11 mouse cellular contexts compared by ENCODE assay signal in genomic region chr16:20803278-20803930, GRCm38 (mm10).
A peak's percentile ranks its signal among the peaks of the same experiment; 100 is the strongest.
DNase-seq lines count a peak whose midpoint lies in the region; ATAC-seq and TF ChIP-seq lines count a peak whose summit lies in the region.
"Had no signal": no experiment of that assay in that cellular context is flagged by ENCODE, and none has a peak within 500 bp of the region (broad histone marks: within the 10 kb centered on the region; RNA-seq: fewer than 3 reads in every experiment).

No protein-coding gene starts in this region.

- no peak overlapping the region for H3K9ac ChIP-seq in kidney, embryonic 16.5 days (replicated peaks; ENCODE audit: low read length)
- no peak overlapping the region for H3K9ac ChIP-seq in intestine, embryonic 14.5 days (ENCODE audit: low read length)
- no peak overlapping the region for H3K9ac ChIP-seq in forebrain, embryonic 14.5 days (ENCODE audit: low read length)

- TF ChIP-seq CTCF in brain, embryonic 14.5 days (IDR thresholded peaks at IDR 0.05; ENCODE audit: borderline replicate concordance, extremely low read depth, insufficient read depth, insufficient read length) = no peak

- H3K27ac ChIP-seq in kidney, embryonic 16.5 days (ENCODE audit: low read length) = no peak overlapping the region
- peak overlapping the region; percentile 65; the same call in 1 of the 2 replicates for H3K27ac ChIP-seq in intestine, embryonic 14.5 days (ENCODE audit: low read depth)
- no peak overlapping the region for H3K27ac ChIP-seq in forebrain, embryonic 14.5 days (ENCODE audit: low read depth, low read length)

- TF ChIP-seq POLR2A in brain, embryonic 14.5 days (IDR thresholded peaks at IDR 0.05; ENCODE audit: borderline replicate concordance, extremely low read depth, insufficient read depth, insufficient read length, poor library complexity, severe bottlenecking) = no peak

- no peak for DNase-seq in kidney, postnatal 10 days
- peak; percentile 5 for DNase-seq in brain, embryonic 14.5 days (ENCODE audit: low read depth)
- no peak for DNase-seq in intestine, embryonic 14.5 days (ENCODE audit: low spot score)
- DNase-seq in testis, postnatal 14 days (ENCODE audit: low spot score) = no peak
- DNase-seq in frontal cortex, adult 2 months (ENCODE audit: extremely low spot score in 1 of 2, low spot score in 1 of 2) = no peak
- no peak for DNase-seq in forebrain, embryonic 14.5 days (ENCODE audit: low spot score)
- DNase-seq: cerebellum, adult 11-12 months had no signal

- WGBS in kidney, embryonic 16.5 days = 62% methylated on average over 7 of the region's 7 CpGs
- 53% methylated on average over 7 of the region's 7 CpGs for WGBS in intestine, embryonic 14.5 days
- 80% methylated on average over 7 of the region's 7 CpGs for WGBS in forebrain, embryonic 14.5 days

- ATAC-seq in kidney, embryonic 16.5 days (ENCODE audit: low FRiP score, low TSS enrichment) = 0 out of 2 replicates have a peak, but pooled peaks have one; percentile 26
- ATAC-seq in intestine, embryonic 14.5 days (replicated peaks; ENCODE audit: low FRiP score, low TSS enrichment, low read depth) = no peak
- no peak for ATAC-seq in forebrain, embryonic 14.5 days
- ATAC-seq: Patski had no signal

- no peak overlapping the region for H3K4me2 ChIP-seq in kidney, embryonic 16.5 days (replicated peaks; ENCODE audit: low read depth, low read length)
- no peak overlapping the region for H3K4me2 ChIP-seq in intestine, embryonic 14.5 days (ENCODE audit: low read length)
- H3K4me2 ChIP-seq in forebrain, embryonic 14.5 days (ENCODE audit: low read length) = no peak overlapping the region

- no peaks in the 10 kb centered on the region for H3K36me3 ChIP-seq in kidney, embryonic 16.5 days (ENCODE audit: insufficient read depth, low read length)
- no peaks in the 10 kb centered on the region for H3K36me3 ChIP-seq in intestine, embryonic 14.5 days (ENCODE audit: control insufficient read depth, insufficient read depth, low read length)
- no peaks in the 10 kb centered on the region for H3K36me3 ChIP-seq in megakaryocyte, embryonic 14.5 days (replicated peaks; ENCODE audit: low read length)
- H3K36me3 ChIP-seq in forebrain, embryonic 14.5 days (ENCODE audit: control insufficient read depth, insufficient read depth, low read length) = no peaks in the 10 kb centered on the region
- H3K36me3 ChIP-seq: heart, embryonic 12.5 days had no signal

- H3K27me3 ChIP-seq in kidney, embryonic 16.5 days (ENCODE audit: insufficient read depth, low read length) = no peaks in the 10 kb centered on the region
- H3K27me3 ChIP-seq in intestine, embryonic 14.5 days (replicated peaks; ENCODE audit: control insufficient read depth, insufficient read depth, low read length) = no peaks in the 10 kb centered on the region
- no peaks in the 10 kb centered on the region for H3K27me3 ChIP-seq in megakaryocyte, embryonic 14.5 days (replicated peaks)
- no peaks in the 10 kb centered on the region for H3K27me3 ChIP-seq in forebrain, embryonic 14.5 days (replicated peaks; ENCODE audit: control insufficient read depth, insufficient read depth, low read length)
- H3K27me3 ChIP-seq: heart, embryonic 12.5 days had no signal

- peaks cover 4% of the 10 kb centered on the region for H3K4me1 ChIP-seq in kidney, embryonic 16.5 days (ENCODE audit: insufficient read depth, low read length)
- peaks cover 16% of the 10 kb centered on the region for H3K4me1 ChIP-seq in intestine, embryonic 14.5 days (replicated peaks; ENCODE audit: control insufficient read depth, insufficient read depth, low read length)
- H3K4me1 ChIP-seq in megakaryocyte, embryonic 14.5 days = peaks cover 86% of the 10 kb centered on the region
- H3K4me1 ChIP-seq in forebrain, embryonic 14.5 days (ENCODE audit: control insufficient read depth, insufficient read depth, low read length) = no peaks in the 10 kb centered on the region

- no peak overlapping the region for H3K4me3 ChIP-seq in kidney, embryonic 16.5 days (ENCODE audit: low read length)
- no peak overlapping the region for H3K4me3 ChIP-seq in intestine, embryonic 14.5 days (ENCODE audit: low read depth, low read length)
- H3K4me3 ChIP-seq in megakaryocyte, embryonic 14.5 days (replicated peaks) = peak overlapping the region; percentile 29
- H3K4me3 ChIP-seq in forebrain, embryonic 14.5 days (ENCODE audit: low read depth, low read length) = no peak overlapping the region
- H3K4me3 ChIP-seq: heart, embryonic 12.5 days had no signal

- no peaks in the 10 kb centered on the region for H3K9me3 ChIP-seq in kidney, embryonic 16.5 days (ENCODE audit: low read length)
- H3K9me3 ChIP-seq in intestine, embryonic 14.5 days (ENCODE audit: control insufficient read depth, low read length) = no peaks in the 10 kb centered on the region
- H3K9me3 ChIP-seq in megakaryocyte, embryonic 14.5 days = no peaks in the 10 kb centered on the region
- no peaks in the 10 kb centered on the region for H3K9me3 ChIP-seq in forebrain, embryonic 14.5 days (replicated peaks; ENCODE audit: control insufficient read depth, low read length)
- H3K9me3 ChIP-seq: heart, embryonic 12.5 days had no signal
